Mouse (Mus musculus): ENCODE data around the gene Sdk1. TPM values are rescaled to one million over a fixed set of nuclear protein-coding genes. Genes with fewer than 3 reads are reported as not detected.

The Sdk1 gene
- polyA plus RNA-seq, 1 experiment = not detected

DNA sequence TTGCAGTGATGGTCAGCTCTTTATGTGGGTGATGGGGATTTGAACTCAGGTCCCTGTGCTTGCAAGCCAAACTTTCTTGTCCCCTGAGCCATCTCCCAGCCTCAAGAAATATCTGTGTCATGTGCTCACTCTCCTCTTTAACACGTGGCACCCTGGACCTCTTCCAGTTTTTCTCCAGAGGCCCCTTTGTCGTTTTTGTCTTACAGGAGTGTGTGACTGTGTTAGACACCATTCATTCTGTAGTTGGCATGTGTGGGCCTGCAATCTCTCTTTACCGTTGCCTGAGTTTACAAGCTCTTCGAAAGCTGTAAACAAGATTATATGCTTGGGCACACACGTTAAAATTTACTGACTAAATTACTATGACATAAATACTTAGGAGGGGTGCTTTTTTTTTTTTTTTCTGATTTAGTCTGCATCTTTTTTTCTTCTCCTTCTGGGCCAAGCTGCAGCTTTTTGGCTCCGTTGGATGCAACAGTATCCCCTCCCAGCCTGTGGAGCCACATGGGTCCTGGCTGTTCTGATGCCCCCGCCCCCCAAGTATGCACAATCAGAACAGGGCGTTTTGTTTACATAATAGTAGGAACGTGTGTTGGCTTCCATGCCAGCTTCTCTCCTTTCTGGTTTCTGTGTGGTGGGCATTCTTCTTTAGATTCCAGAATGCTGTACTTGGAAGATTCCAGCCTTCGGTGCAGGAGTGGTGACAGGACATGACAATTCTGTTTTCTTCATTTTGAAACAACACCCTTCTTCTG is 527.6 kb downstream of the Sdk1 start:
- WGBS = 40% methylated on average over 10 of the region's 10 CpGs
- no peak for TF ChIP-seq POLR2A (IDR thresholded peaks at IDR 0.05; ENCODE audit: insufficient read depth, low read depth, low read length)
- TF ChIP-seq CTCF (IDR thresholded peaks at IDR 0.05; ENCODE audit: insufficient read depth, low read depth, low read length) = no peak

GRCm38 (mm10) chr5:141771516-141771915 is 530.2 kb downstream of the Sdk1 start:
- Histone ChIP-seq H3K4me1 (ENCODE audit: control insufficient read depth, insufficient read depth, low read length) (no peaks in the 10 kb centered on the region), H3K4me3 (ENCODE audit: insufficient read depth, low read depth, low read length) (no peak overlapping the region), H3K27ac (ENCODE audit: insufficient read depth, low read depth, low read length) (no peak overlapping the region)
- TF ChIP-seq CTCF (IDR thresholded peaks at IDR 0.05; ENCODE audit: insufficient read depth, low read depth, low read length) (no peak), POLR2A (IDR thresholded peaks at IDR 0.05; ENCODE audit: insufficient read depth, low read depth, low read length) (no peak)
- 97% methylated on average over 3 of the region's 3 CpGs for WGBS

More for the DNA sequence above, 527.6 kb downstream of the Sdk1 start:
- H3K4me3 ChIP-seq (ENCODE audit: insufficient read depth, low read depth, low read length) = no peak overlapping the region
- no peaks in the 10 kb centered on the region for H3K4me1 ChIP-seq (ENCODE audit: control insufficient read depth, insufficient read depth, low read length)
- H3K27ac ChIP-seq (ENCODE audit: insufficient read depth, low read depth, low read length) = no peak overlapping the region

DNA sequence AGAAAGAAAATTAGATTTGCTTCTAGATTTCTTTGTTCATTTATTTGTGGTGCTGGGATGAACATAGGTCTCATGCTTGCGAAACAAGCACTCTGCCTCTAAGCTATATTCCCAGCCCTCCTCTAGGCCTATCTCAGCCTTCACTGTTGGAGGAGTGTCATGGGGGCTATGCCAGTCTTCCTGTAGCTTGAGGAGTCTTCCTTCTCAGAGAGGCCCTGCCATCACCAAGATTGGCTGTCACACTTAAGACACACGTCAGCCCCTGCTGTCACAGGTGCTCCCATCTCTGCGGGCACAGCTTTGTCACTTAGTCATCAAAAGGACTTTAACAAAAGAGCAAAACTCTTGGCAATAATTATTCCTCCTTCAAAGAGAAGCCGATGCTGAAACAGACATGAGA is 536.9 kb downstream of the Sdk1 start:
- Histone ChIP-seq H3K27ac (ENCODE audit: insufficient read depth, low read depth, low read length) (no peak overlapping the region), H3K4me1 (ENCODE audit: control insufficient read depth, insufficient read depth, low read length) (no peaks in the 10 kb centered on the region), H3K4me3 (ENCODE audit: insufficient read depth, low read depth, low read length) (no peak overlapping the region)
- TF ChIP-seq POLR2A (IDR thresholded peaks at IDR 0.05; ENCODE audit: insufficient read depth, low read depth, low read length) = no peak
- no peak for TF ChIP-seq CTCF (IDR thresholded peaks at IDR 0.05; ENCODE audit: insufficient read depth, low read depth, low read length)
- WGBS = 57% methylated on average over 4 of the region's 4 CpGs

DNA sequence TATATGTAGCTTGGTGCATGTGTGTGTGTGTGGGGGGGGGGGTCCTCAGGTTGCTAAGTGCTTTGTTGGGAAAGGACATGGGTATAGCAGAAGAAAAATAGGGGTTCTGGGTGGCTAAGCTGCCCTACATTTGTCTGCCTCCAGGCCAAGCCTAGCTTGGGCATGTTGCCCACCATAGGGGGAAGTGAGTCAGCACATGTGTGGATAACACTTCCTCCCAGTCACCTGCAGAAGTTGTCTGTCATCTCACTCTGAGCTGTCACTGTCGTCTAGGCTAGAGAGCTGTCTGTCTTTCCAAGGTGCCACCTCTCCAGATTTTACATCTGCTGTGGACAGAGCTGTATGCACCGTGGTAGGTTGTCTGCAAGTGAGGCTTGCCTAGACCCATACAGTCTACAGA is 539.9 kb downstream of the Sdk1 start:
- WGBS = 88% methylated on average over 2 of the region's 2 CpGs
- H3K4me3 ChIP-seq (ENCODE audit: insufficient read depth, low read depth, low read length) = no peak overlapping the region

DNA sequence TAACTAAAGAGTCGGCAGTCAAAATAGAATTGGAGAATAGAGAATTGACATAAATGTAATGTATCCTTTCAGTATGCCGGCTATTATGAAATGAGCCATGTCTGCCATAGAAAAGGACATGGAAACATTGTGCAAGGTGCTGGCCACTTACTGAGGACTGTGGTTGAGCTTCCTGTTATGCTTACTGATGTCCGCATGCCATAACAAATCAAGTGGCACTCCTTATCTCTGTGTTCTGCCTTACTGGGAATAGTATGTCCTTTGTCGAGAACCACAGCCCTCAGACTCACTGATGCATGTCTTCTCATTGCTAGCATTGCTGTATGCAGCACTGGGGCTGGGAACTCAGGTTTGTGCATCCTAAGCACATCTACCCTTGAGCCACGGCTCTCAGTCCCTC is 541.0 kb downstream of the Sdk1 start:
- 94% methylated on average over 5 of the region's 5 CpGs for WGBS
- H3K4me3 ChIP-seq (ENCODE audit: insufficient read depth, low read depth, low read length) = no peak overlapping the region
- H3K4me1 ChIP-seq (ENCODE audit: control insufficient read depth, insufficient read depth, low read length) = no peaks in the 10 kb centered on the region
- TF ChIP-seq POLR2A (IDR thresholded peaks at IDR 0.05; ENCODE audit: insufficient read depth, low read depth, low read length) (no peak), CTCF (IDR thresholded peaks at IDR 0.05; ENCODE audit: insufficient read depth, low read depth, low read length) (no peak)
- H3K27ac ChIP-seq (ENCODE audit: insufficient read depth, low read depth, low read length) = no peak overlapping the region

More for the DNA sequence above, 539.9 kb downstream of the Sdk1 start:
- Histone ChIP-seq H3K27ac (ENCODE audit: insufficient read depth, low read depth, low read length) (no peak overlapping the region), H3K4me1 (ENCODE audit: control insufficient read depth, insufficient read depth, low read length) (no peaks in the 10 kb centered on the region)
- TF ChIP-seq CTCF (IDR thresholded peaks at IDR 0.05; ENCODE audit: insufficient read depth, low read depth, low read length) = no peak
- TF ChIP-seq POLR2A (IDR thresholded peaks at IDR 0.05; ENCODE audit: insufficient read depth, low read depth, low read length) = no peak

- no peak for TF ChIP-seq POLR2A (IDR thresholded peaks at IDR 0.05; ENCODE audit: insufficient read depth, low read depth, low read length)
- no peak for TF ChIP-seq CTCF (IDR thresholded peaks at IDR 0.05; ENCODE audit: insufficient read depth, low read depth, low read length)
- Histone ChIP-seq H3K4me1 (ENCODE audit: control insufficient read depth, insufficient read depth, low read length) (no peaks in the 10 kb centered on the region), H3K4me3 (ENCODE audit: insufficient read depth, low read depth, low read length) (no peak overlapping the region), H3K27ac (ENCODE audit: insufficient read depth, low read depth, low read length) (no peak overlapping the region)
- WGBS = 59% methylated on average over 7 of the region's 7 CpGs
Measured at GRCm38 (mm10) chr5:141783516-141783915, 542.2 kb downstream of the Sdk1 start.

DNA sequence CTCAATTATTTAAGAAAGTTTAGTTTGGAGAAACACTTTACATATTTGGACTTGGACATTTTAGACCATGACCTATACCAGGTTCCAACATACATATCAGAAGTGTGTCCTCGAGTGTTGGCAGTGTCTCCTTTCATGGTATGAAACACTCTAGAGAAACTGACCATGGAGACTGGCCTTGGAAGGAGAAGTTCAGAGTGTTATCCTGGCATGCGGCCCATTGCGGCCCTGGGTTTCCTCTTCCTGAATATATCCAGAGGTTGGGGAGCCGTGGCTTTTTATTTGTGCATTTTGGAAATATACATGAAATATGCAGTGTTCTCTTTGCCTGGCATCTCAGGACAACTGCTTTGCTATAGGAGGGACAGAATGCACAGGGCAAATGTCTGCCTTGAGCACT is 552.6 kb downstream of the Sdk1 start:
- no peak overlapping the region for H3K4me3 ChIP-seq (ENCODE audit: insufficient read depth, low read depth, low read length)
- 94% methylated on average over 4 of the region's 4 CpGs for WGBS
- H3K4me1 ChIP-seq (ENCODE audit: control insufficient read depth, insufficient read depth, low read length) = no peaks in the 10 kb centered on the region
- TF ChIP-seq CTCF (IDR thresholded peaks at IDR 0.05; ENCODE audit: insufficient read depth, low read depth, low read length) (no peak), POLR2A (IDR thresholded peaks at IDR 0.05; ENCODE audit: insufficient read depth, low read depth, low read length) (no peak)
- H3K27ac ChIP-seq (ENCODE audit: insufficient read depth, low read depth, low read length) = no peak overlapping the region

GRCm38 (mm10) chr5:141823823-141824330 is 582.6 kb downstream of the Sdk1 start:
- TF ChIP-seq CTCF (IDR thresholded peaks at IDR 0.05; ENCODE audit: insufficient read depth, low read depth, low read length) (no peak), POLR2A (IDR thresholded peaks at IDR 0.05; ENCODE audit: insufficient read depth, low read depth, low read length) (no peak)
- 91% methylated on average over 10 of the region's 10 CpGs for WGBS
- Histone ChIP-seq H3K27ac (ENCODE audit: insufficient read depth, low read depth, low read length) (no peak overlapping the region), H3K4me1 (ENCODE audit: control insufficient read depth, insufficient read depth, low read length) (no peaks in the 10 kb centered on the region), H3K4me3 (ENCODE audit: insufficient read depth, low read depth, low read length) (no peak overlapping the region)

GRCm38 (mm10) chr5:141824739-141825379 is 583.6 kb downstream of the Sdk1 start:
- H3K4me3 ChIP-seq (ENCODE audit: insufficient read depth, low read depth, low read length) = no peak overlapping the region
- no peak for TF ChIP-seq CTCF (IDR thresholded peaks at IDR 0.05; ENCODE audit: insufficient read depth, low read depth, low read length)
- WGBS = 85% methylated on average over 16 of the region's 16 CpGs

More at GRCm38 (mm10) chr5:141824739-141825379, 583.6 kb downstream of the Sdk1 start:
- Histone ChIP-seq H3K4me1 (ENCODE audit: control insufficient read depth, insufficient read depth, low read length) (no peaks in the 10 kb centered on the region), H3K27ac (ENCODE audit: insufficient read depth, low read depth, low read length) (no peak overlapping the region)

Data from olfactory bulb, adult 2 months (tissue).